Mouse (Mus musculus): Measurements from ENCODE around the gene Cnst. TPM values are rescaled to one million over a fixed set of nuclear protein-coding genes. Genes with fewer than 3 reads are reported as not detected.
"Not testable (repeated sequence)": the region's sequence is repeated elsewhere in the genome, so short reads cannot be mapped to it uniquely, and the experiment has no call there.

Gene Cnst
- polyA plus RNA-seq (2012; rRNA removed): 7.5 and 9.5 TPM in 2 replicates
- polyA plus RNA-seq (2014; fragmentation: Nextera tagmentation; extraction: Ambion mirVana): 10.2 and 11.6 TPM in 2 replicates

- WGBS (ENCODE audit: insufficient replicate concordance): under 1% methylated on average over 69 of the region's 69 CpGs
- H3K9ac ChIP-seq (replicated peaks): peak within 1 kb of the TSS; percentile 82
- DNase-seq (ENCODE audit: low read depth in 3 of 3, low spot score in 3 of 3): peak; percentile 97 to 98 (median 98)
- peak within 1 kb of the TSS; percentile 83 to 90 for H3K4me3 ChIP-seq (ENCODE audit: insufficient read depth in 1 of 2, low read depth in 2 of 2, low read length in 2 of 2)
- peak within 1 kb of the TSS; percentile 87 for H3K4me2 ChIP-seq (ENCODE audit: low read depth)
- not testable (repeated sequence) for H3K9me3 ChIP-seq (ENCODE audit: control insufficient read depth, low read length); H3K36me3 ChIP-seq (replicated peaks; ENCODE audit: control insufficient read depth, insufficient read depth, low read depth); H3K27me3 ChIP-seq (ENCODE audit: control insufficient read depth, insufficient read depth, low read length)
- ATAC-seq (ENCODE audit: insufficient read depth): peak; percentile 100
- peak within 1 kb of the TSS; percentile 76 for H3K27ac ChIP-seq
- peaks cover 22 to 27% of the 10 kb centered on the region in 2 experiments for H3K4me1 ChIP-seq (replicated peaks; ENCODE audit: control insufficient read depth in 2 of 2, insufficient read depth in 2 of 2, low read length in 1 of 2)
Measured at GRCm38 (mm10) chr1:179545768-179546550, at the start of gene Cnst, which contains the start of gene Tfb2m. Gene Cnst (plus strand): TSS chr1:179546370. Gene Tfb2m (minus strand): TSS chr1:179546267.

- DNase-seq (ENCODE audit: low read depth in 3 of 3, low spot score in 3 of 3) (no peak), ATAC-seq (ENCODE audit: insufficient read depth) (no peak)
- no peaks in the 10 kb centered on the region for H3K9me3 ChIP-seq (ENCODE audit: control insufficient read depth, low read length)
- H3K4me1 ChIP-seq (replicated peaks; ENCODE audit: control insufficient read depth in 2 of 2, insufficient read depth in 2 of 2, low read length in 1 of 2): no peaks in the 10 kb centered on the region
- no peak overlapping the region for H3K9ac ChIP-seq (replicated peaks)
- H3K27me3 ChIP-seq (ENCODE audit: control insufficient read depth, insufficient read depth, low read length): no peaks in the 10 kb centered on the region
- TF ChIP-seq CTCF (IDR thresholded peaks at IDR 0.05; ENCODE audit: low read depth) (no peak), EP300 (IDR thresholded peaks at IDR 0.05; ENCODE audit: low read depth) (no peak)
- H3K27ac ChIP-seq: no peak overlapping the region
- H3K36me3 ChIP-seq (replicated peaks; ENCODE audit: control insufficient read depth, insufficient read depth, low read depth): no peaks in the 10 kb centered on the region
- no peak overlapping the region for H3K4me3 ChIP-seq (ENCODE audit: insufficient read depth in 1 of 2, low read depth in 2 of 2, low read length in 2 of 2)
- WGBS (ENCODE audit: insufficient replicate concordance): 66% methylated on average over 3 of the region's 3 CpGs
- no peak overlapping the region for H3K4me2 ChIP-seq (ENCODE audit: low read depth)
Measured at GRCm38 (mm10) chr1:179499257-179499656, 46.9 kb upstream of the Cnst start.

GRCm38 (mm10) chr1:179502565-179502964 is 43.6 kb upstream of the Cnst start:
- DNase-seq (ENCODE audit: low read depth in 3 of 3, low spot score in 3 of 3) (peak in 1 of 3 experiments; percentile 10), ATAC-seq (ENCODE audit: insufficient read depth) (no peak)
- Histone ChIP-seq H3K9ac (replicated peaks) (no peak overlapping the region), H3K4me1 (replicated peaks; ENCODE audit: control insufficient read depth in 2 of 2, insufficient read depth in 2 of 2, low read length in 1 of 2) (no peaks in the 10 kb centered on the region), H3K27me3 (ENCODE audit: control insufficient read depth, insufficient read depth, low read length) (no peaks in the 10 kb centered on the region), H3K4me3 (ENCODE audit: insufficient read depth in 1 of 2, low read depth in 2 of 2, low read length in 2 of 2) (no peak overlapping the region), H3K27ac (no peak overlapping the region), H3K36me3 (replicated peaks; ENCODE audit: control insufficient read depth, insufficient read depth, low read depth) (no peaks in the 10 kb centered on the region), H3K4me2 (ENCODE audit: low read depth) (no peak overlapping the region), H3K9me3 (ENCODE audit: control insufficient read depth, low read length) (no peaks in the 10 kb centered on the region)
- 7% methylated on average over 3 of the region's 3 CpGs for WGBS (ENCODE audit: insufficient replicate concordance)
- TF ChIP-seq EP300 (IDR thresholded peaks at IDR 0.05; ENCODE audit: low read depth) (no peak), CTCF (IDR thresholded peaks at IDR 0.05; ENCODE audit: low read depth) (peak; percentile 76)

GRCm38 (mm10) chr1:179506530-179507315 is 39.4 kb upstream of the Cnst start:
- no peak for ATAC-seq (ENCODE audit: insufficient read depth)
- no peak overlapping the region for H3K9ac ChIP-seq (replicated peaks)

More at GRCm38 (mm10) chr1:179506530-179507315, 39.4 kb upstream of the Cnst start:
- no peaks in the 10 kb centered on the region for H3K4me1 ChIP-seq (replicated peaks; ENCODE audit: control insufficient read depth in 2 of 2, insufficient read depth in 2 of 2, low read length in 1 of 2)
- no peak overlapping the region for H3K4me3 ChIP-seq (ENCODE audit: insufficient read depth in 1 of 2, low read depth in 2 of 2, low read length in 2 of 2)
- no peaks in the 10 kb centered on the region for H3K27me3 ChIP-seq (ENCODE audit: control insufficient read depth, insufficient read depth, low read length)
- no peaks in the 10 kb centered on the region for H3K36me3 ChIP-seq (replicated peaks; ENCODE audit: control insufficient read depth, insufficient read depth, low read depth)
- 56% methylated on average over 9 of the region's 9 CpGs for WGBS (ENCODE audit: insufficient replicate concordance)
- peak in 2 of 3 experiments; percentile 28 to 33 for DNase-seq (ENCODE audit: low read depth in 3 of 3, low spot score in 3 of 3)
- no peak overlapping the region for H3K4me2 ChIP-seq (ENCODE audit: low read depth)
- no peaks in the 10 kb centered on the region for H3K9me3 ChIP-seq (ENCODE audit: control insufficient read depth, low read length)
- TF ChIP-seq EP300 (IDR thresholded peaks at IDR 0.05; ENCODE audit: low read depth) (no peak), CTCF (IDR thresholded peaks at IDR 0.05; ENCODE audit: low read depth) (peak; percentile 73)
- H3K27ac ChIP-seq: no peak overlapping the region

Data from liver, embryonic 14.5 days (tissue).